Mouse (Mus musculus) CH12.LX (cell line): ENCODE data around the gene Apba3. TPM values are rescaled to one million over a fixed set of nuclear protein-coding genes. Genes with fewer than 3 reads are reported as not detected.

Source experiments
- DNase-seq: peaks from one replicate; pipeline ENCODE4 v3.0.0-alpha.2; 2013; ENCODE audit errors: extremely low read depth
- H3K27ac ChIP-seq: 2 replicates; pipeline ENCODE4 v1.5.1; 2012; ENCODE audit warnings: low read depth, mild to moderate bottlenecking, control low read depth, moderate library complexity; ENCODE audit not compliant: insufficient read depth
- H3K27me3 ChIP-seq: replicated peaks from 2 replicates; pipeline ENCODE3; 2012; ENCODE audit warnings: inconsistent platforms
- H3K36me3 ChIP-seq, 2 experiments: replicated peaks in 1 of 2; 2 replicates each; pipeline versions ENCODE3 to v1.6.1; 2012; ENCODE audit warnings: inconsistent platforms in 1 of 2, low read length in 1 of 2, mild to moderate bottlenecking in 1 of 2, mixed read lengths in 1 of 2, moderate library complexity in 1 of 2; ENCODE audit not compliant: control insufficient read depth in 1 of 2, insufficient read depth in 1 of 2
- H3K4me1 ChIP-seq, 2 experiments: 2 replicates each; pipeline ENCODE4 v1.6.1; 2012; ENCODE audit warnings: inconsistent platforms in 1 of 2, moderate library complexity in 1 of 2; ENCODE audit not compliant: insufficient read depth in 2 of 2, control insufficient read depth in 1 of 2
- H3K4me2 ChIP-seq: 2 replicates; pipeline ENCODE4 v1.6.1; 2012; ENCODE audit warnings: low read depth, mild to moderate bottlenecking, control low read depth; ENCODE audit not compliant: poor library complexity, insufficient read depth, severe bottlenecking
- H3K4me3 ChIP-seq, 3 experiments: fragments of 150-350 bp in 1 of 3; sonication (generic) in 1 of 3; replicated peaks in 1 of 3; 2 replicates each; pipeline versions ENCODE3 to v1.5.1; 2011 to 2012; ENCODE audit warnings: low read depth in 2 of 3, low read length in 2 of 3, mild to moderate bottlenecking in 2 of 3, moderate library complexity in 2 of 3, control low read depth in 1 of 3, improper control_type of control experiment in 1 of 3, inconsistent platforms in 1 of 3, mixed read lengths in 1 of 3; ENCODE audit not compliant: poor library complexity in 1 of 3
- H3K79me2 ChIP-seq: replicated peaks from 2 replicates; pipeline ENCODE4 v1.6.1; 2012; ENCODE audit warnings: mild to moderate bottlenecking, moderate library complexity; ENCODE audit not compliant: control insufficient read depth, poor library complexity, insufficient read depth, severe bottlenecking; ENCODE audit errors: extremely low read depth
- H3K9ac ChIP-seq: 2 replicates; pipeline ENCODE4 v1.6.1; 2012; ENCODE audit warnings: low read depth, mild to moderate bottlenecking, control low read depth, moderate library complexity; ENCODE audit not compliant: insufficient read depth
- H3K9me3 ChIP-seq: replicated peaks from 2 replicates; pipeline ENCODE3; 2012; ENCODE audit warnings: low read length, inconsistent platforms, mixed read lengths
- CHD2 ChIP-seq: IDR thresholded peaks from 2 replicates; pipeline ENCODE4 v1.6.1; 2011; ENCODE audit warnings: low read length, improper control_type of control experiment
- CTCF ChIP-seq, 2 experiments: IDR thresholded peaks in 1 of 2; conservative IDR thresholded peaks in 1 of 2; 2 replicates each; pipeline ENCODE4 v1.5.1; 2011 to 2012; ENCODE audit warnings: low read depth in 2 of 2, low read length in 2 of 2, improper control_type of control experiment in 1 of 2, inconsistent platforms in 1 of 2, mild to moderate bottlenecking in 1 of 2, moderate library complexity in 1 of 2
- E2F4 ChIP-seq: IDR thresholded peaks from 2 replicates; pipeline ENCODE4 v1.6.1; 2011; ENCODE audit warnings: low read depth, low read length, improper control_type of control experiment; ENCODE audit not compliant: insufficient replicate concordance
- ELF1 ChIP-seq: IDR thresholded peaks from 2 replicates; pipeline ENCODE4 v1.6.1; 2014; ENCODE audit warnings: low read depth, mild to moderate bottlenecking, inconsistent platforms, low read length, improper control_type of control experiment
- HCFC1 ChIP-seq: IDR thresholded peaks from 2 replicates; pipeline ENCODE4 v1.6.1; 2012; ENCODE audit warnings: low read depth, mild to moderate bottlenecking, inconsistent platforms, low read length, improper control_type of control experiment
- JUND ChIP-seq: conservative IDR thresholded peaks from 2 replicates; pipeline ENCODE4 v1.6.1; 2011; ENCODE audit warnings: low read depth, low read length, improper control_type of control experiment
- MAFK ChIP-seq: IDR thresholded peaks from 2 replicates; pipeline ENCODE4 v1.6.1; 2011; ENCODE audit warnings: low read length, improper control_type of control experiment; ENCODE audit not compliant: insufficient replicate concordance
- MAX ChIP-seq: IDR thresholded peaks from 2 replicates; pipeline ENCODE4 v1.6.1; 2011; ENCODE audit warnings: low read length, improper control_type of control experiment
- MEF2A ChIP-seq: IDR thresholded peaks from 2 replicates; pipeline ENCODE4 v1.6.1; 2014; ENCODE audit warnings: low read depth, mild to moderate bottlenecking, inconsistent platforms, low read length, improper control_type of control experiment, borderline replicate concordance
- MYC ChIP-seq: IDR thresholded peaks from 2 replicates; pipeline ENCODE4 v1.6.1; 2011; ENCODE audit warnings: low read depth, mild to moderate bottlenecking, improper control_type of control experiment, low read length
- NRF1 ChIP-seq: IDR thresholded peaks from 2 replicates; pipeline ENCODE4 v1.6.1; 2014; ENCODE audit warnings: low read depth, mild to moderate bottlenecking, inconsistent platforms, low read length, improper control_type of control experiment, moderate library complexity
- PAX5 ChIP-seq: IDR thresholded peaks from 2 replicates; pipeline ENCODE4 v1.6.1; 2012; ENCODE audit warnings: low read length, inconsistent platforms, mixed read lengths
- RCOR1 ChIP-seq: conservative IDR thresholded peaks from 2 replicates; pipeline ENCODE4 v1.6.1; 2012; ENCODE audit warnings: low read depth, mild to moderate bottlenecking, inconsistent platforms, low read length, improper control_type of control experiment
- SIN3A ChIP-seq: IDR thresholded peaks from 2 replicates; pipeline ENCODE4 v1.6.1; 2012; ENCODE audit warnings: low read length, improper control_type of control experiment, inconsistent platforms
- SMC3 ChIP-seq: IDR thresholded peaks from 2 replicates; pipeline ENCODE4 v1.6.1; 2011; ENCODE audit warnings: low read depth, low read length, improper control_type of control experiment
- TCF12 ChIP-seq: IDR thresholded peaks from 2 replicates; pipeline ENCODE4 v1.6.1; 2014; ENCODE audit warnings: low read depth, mild to moderate bottlenecking, inconsistent platforms, low read length, improper control_type of control experiment
- UBTF ChIP-seq: IDR thresholded peaks from 2 replicates; pipeline ENCODE4 v1.6.1; 2012; ENCODE audit warnings: low read depth, mild to moderate bottlenecking, inconsistent platforms, low read length, improper control_type of control experiment, moderate library complexity
- ZC3H11A ChIP-seq: IDR thresholded peaks from 2 replicates; pipeline ENCODE4 v1.6.1; 2012; ENCODE audit warnings: low read depth, mild to moderate bottlenecking, inconsistent platforms, low read length, improper control_type of control experiment
- ZNF384 ChIP-seq: IDR thresholded peaks from 2 replicates; pipeline ENCODE4 v1.6.1; 2012; ENCODE audit warnings: low read depth, low read length, improper control_type of control experiment, inconsistent platforms
- dilution Hi-C: fragments of 300-500 bp; cut with MboI; formaldehyde crosslinking; loops from 2 replicates; pipeline ENCODE4 v1.14.3; 2020; ENCODE audit warnings: low sequenced_read_pairs; ENCODE audit not compliant: extremely low pct_unique_long_range_greater_than_20kb, extremely low pct_ligation_motif_present
- in situ Hi-C: fragments of 300-500 bp; cut with MboI; formaldehyde crosslinking; loops from 3 replicates; pipeline ENCODE4 v1.14.3; 2019; ENCODE audit warnings: low sequenced_read_pairs, low pct_ligation_motif_present, low pct_unique_long_range_greater_than_20kb, mixed read lengths
- polyA plus RNA-seq: library from polyadenylated mRNA; unstranded; fragments of >175 nt; gene quantifications from 2 replicates; pipeline ENCODE4 v1.2.1, GENCODE M21; 2012; ENCODE audit warnings: low read depth; ENCODE audit not compliant: insufficient read length
- total RNA-seq, 2 experiments: library from RNA; depleted of rRNA; stranded (reverse); fragments of 300-350 nt in 1 of 2; fragments of >200 nt in 1 of 2; gene quantifications; 2 replicates each; pipeline ENCODE4 v1.2.3; 2012 to 2014

Apba3 gene
- total and polyA plus RNA-seq, 3 experiments, result 40.2 to 149 (median 47.4) TPM

DNA sequence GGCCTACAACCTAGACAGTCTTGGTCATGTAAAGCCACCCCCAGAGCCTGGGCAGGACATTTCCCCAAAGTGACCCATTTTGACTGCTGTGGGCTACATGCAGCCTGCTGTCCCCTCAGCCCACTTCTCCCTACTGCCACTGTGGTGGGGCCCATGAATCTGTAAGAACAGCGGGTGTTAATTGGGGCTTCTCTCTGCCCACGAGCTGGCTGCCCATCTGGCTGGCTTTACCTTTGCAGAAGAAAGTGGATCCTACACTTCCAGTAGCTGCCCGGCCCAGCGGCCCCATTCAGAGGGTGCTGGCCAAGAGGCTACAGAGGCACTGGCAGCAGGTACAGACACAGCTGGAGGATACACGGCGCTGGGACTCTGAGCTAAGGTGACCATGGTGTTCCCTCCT, 21.6 kb upstream of the Apba3 start:
- dilution Hi-C loops, result no loop called here
- Histone ChIP-seq H3K9ac (no peak overlapping the region), H3K9me3 (no peaks in the 10 kb centered on the region), H3K27me3 (no peaks in the 10 kb centered on the region), H3K27ac (no peak overlapping the region), H3K36me3 (peaks cover 21 to 73% of the 10 kb centered on the region in 2 experiments), H3K79me2 (no peaks in the 10 kb centered on the region), H3K4me2 (no peak overlapping the region), H3K4me1 (peaks cover 16 to 25% of the 10 kb centered on the region in 2 experiments), H3K4me3 (no peak overlapping the region)
- no peak for DNase-seq
- no peak for TF ChIP-seq NRF1
- in situ Hi-C loops, result no loop called here

DNA sequence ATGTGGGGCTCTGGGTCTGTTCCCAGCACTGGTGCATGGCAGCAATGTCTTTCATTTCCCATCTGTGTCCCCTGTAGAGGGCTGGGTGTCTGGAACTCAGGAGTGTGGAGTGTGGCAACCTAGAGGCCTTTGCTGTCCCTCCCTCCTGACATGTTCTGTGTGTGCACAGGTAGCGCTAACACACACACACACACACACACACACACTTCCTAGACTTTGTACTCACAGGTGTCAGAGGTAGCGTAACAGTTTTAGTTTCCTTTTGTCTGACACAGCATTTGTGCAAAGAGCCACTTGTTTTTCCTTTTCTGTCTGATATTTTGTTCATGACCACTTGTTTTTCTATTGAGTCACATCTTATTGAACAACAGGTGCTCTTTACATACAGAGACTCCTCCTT, 19.0 kb upstream of the Apba3 start:
- no peak for TF ChIP-seq CHD2
- no peak for TF ChIP-seq PAX5
- TF ChIP-seq NRF1, result no peak
- TF ChIP-seq E2F4, result no peak
- TF ChIP-seq ELF1, result no peak
- no peak for TF ChIP-seq TCF12
- no peak for TF ChIP-seq HCFC1
- no peak for TF ChIP-seq MYC
- TF ChIP-seq UBTF, result no peak
- TF ChIP-seq RCOR1, result no peak
- no peak for TF ChIP-seq MAX
- no peak for TF ChIP-seq CTCF (conservative IDR thresholded peaks at IDR 0.05 in 1 of 2, IDR thresholded peaks at IDR 0.05 in 1 of 2; ENCODE audit: low read depth in 2 of 2, low read length in 2 of 2)
- TF ChIP-seq JUND, result no peak
- TF ChIP-seq SIN3A, result no peak
- no peak for TF ChIP-seq SMC3
- TF ChIP-seq ZC3H11A, result no peak
- no peak for TF ChIP-seq MEF2A
- no peak for TF ChIP-seq ZNF384
- TF ChIP-seq MAFK, result no peak
- TF ChIP-seq, all 38 proteins: peak for 0
- dilution Hi-C loops, result no loop called here

More for the DNA sequence above, 19.0 kb upstream of the Apba3 start:
- H3K4me3 ChIP-seq, result no peak overlapping the region
- H3K9me3 ChIP-seq, result no peaks in the 10 kb centered on the region
- no peaks in the 10 kb centered on the region for H3K27me3 ChIP-seq
- no peak overlapping the region for H3K4me2 ChIP-seq
- in situ Hi-C loops, result no loop called here
- H3K9ac ChIP-seq, result no peak overlapping the region
- H3K36me3 ChIP-seq, result peaks cover 26 to 79% of the 10 kb centered on the region in 2 experiments
- H3K79me2 ChIP-seq, result no peaks in the 10 kb centered on the region
- no peak for DNase-seq
- H3K4me1 ChIP-seq, result peaks cover 16 to 22% of the 10 kb centered on the region in 2 experiments
- H3K27ac ChIP-seq, result no peak overlapping the region
